Mouse (Mus musculus) liver, postnatal 0 days (tissue): ENCODE measurements around the gene Gnl1.
A peak's percentile ranks its signal among the peaks of the same experiment; 100 is the strongest.

ENCODE experiments used
- CTCF ChIP-seq: sonication (generic); IDR thresholded peaks from 2 replicates; pipeline ENCODE4 v1.5.1; 2016; ENCODE audit warnings: antibody characterized with exemption, low read depth
- EP300 ChIP-seq: IDR thresholded peaks from 2 replicates; pipeline ENCODE4 v1.6.1; 2016; ENCODE audit warnings: antibody characterized with exemption, low read depth, mild to moderate bottlenecking

DNA sequence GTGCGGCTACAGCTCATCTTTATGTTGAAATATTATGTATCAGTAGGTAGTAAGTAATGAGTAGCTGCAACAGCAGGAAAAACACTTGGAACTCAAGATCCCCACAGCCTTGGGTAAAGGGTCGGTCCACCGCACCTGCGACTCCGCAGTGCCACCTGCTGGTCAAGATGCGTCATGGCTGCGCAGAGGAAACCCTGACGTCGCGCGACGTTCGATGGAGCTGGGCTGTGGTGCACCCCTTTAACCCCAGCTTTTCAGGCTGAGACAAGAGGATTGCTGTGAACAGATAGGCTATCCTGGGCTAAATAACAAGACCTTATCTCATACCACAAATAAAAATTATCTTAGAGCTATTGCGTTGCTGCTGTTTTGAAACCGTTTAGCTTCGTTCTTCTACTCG, 14.0 kb downstream of the Gnl1 start:
- peak; percentile 100 for TF ChIP-seq CTCF
- TF ChIP-seq EP300: no peak
